Mouse (Mus musculus): ENCODE results near the gene Sirt4.
A peak's percentile ranks its signal among the peaks of the same experiment; 100 is the strongest.
"Not testable (repeated sequence)": the region's sequence is repeated elsewhere in the genome, so short reads cannot be mapped to it uniquely, and the experiment has no call there.

Gene Sirt4

DNA sequence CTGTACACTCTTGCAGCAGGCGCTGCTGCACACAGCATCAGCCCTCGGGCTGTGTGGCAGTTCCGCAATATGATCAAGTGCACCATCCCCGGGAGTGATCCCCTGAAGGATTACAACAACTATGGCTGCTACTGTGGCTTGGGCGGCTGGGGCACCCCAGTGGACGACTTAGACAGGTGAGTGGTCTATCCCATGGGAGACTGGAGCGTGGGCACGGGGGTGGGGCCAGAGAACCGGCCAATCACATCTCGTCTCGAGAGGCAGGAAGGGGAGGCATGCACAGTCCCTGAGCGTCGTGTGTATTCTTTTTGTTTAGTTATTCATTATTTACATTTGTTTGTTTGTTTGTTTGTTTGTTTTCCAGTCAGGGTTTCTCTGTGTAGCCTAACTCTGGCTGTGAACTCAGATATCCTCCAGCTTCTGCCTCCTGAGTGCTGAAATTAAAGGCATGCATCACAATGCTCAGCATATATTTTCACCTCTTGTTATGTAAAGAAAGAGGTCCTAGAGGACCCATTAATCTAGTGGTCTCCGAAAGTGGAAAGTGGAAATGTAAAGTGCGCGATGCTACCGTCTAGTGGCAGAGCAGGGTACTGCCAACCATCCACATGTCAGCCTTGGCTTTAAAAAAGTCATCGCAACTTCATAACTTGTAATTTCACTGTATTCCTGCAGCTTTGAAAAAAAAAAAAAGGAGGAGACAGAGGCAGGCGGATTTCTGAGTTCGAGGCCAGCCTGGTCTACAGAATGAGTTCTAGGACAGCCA lies 13.6 kb downstream of the Sirt4 start:
- no peak for DNase-seq (ENCODE audit: extremely low read depth, low read depth)

DNA sequence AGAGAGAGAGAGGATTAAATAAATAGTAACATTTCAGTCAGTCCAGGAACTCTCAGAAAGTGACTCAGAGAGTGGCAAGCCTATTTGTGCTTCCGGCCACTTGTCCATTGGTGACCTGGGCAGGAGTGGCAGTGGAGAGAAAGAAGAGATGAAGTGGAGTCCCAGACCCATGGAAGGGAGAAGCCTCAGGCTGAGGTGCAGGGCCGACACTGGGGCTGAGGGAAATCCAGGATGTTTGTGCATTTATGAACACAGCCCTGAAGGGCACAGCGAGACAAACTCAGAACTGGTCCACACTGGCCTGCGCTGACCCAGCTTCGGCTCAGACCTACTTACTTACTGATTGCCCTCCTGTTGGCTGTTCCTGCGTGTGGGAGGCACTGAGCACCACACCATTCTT lies 14.7 kb downstream of the Sirt4 start:
- DNase-seq (ENCODE audit: extremely low read depth, low read depth), result no peak

DNA sequence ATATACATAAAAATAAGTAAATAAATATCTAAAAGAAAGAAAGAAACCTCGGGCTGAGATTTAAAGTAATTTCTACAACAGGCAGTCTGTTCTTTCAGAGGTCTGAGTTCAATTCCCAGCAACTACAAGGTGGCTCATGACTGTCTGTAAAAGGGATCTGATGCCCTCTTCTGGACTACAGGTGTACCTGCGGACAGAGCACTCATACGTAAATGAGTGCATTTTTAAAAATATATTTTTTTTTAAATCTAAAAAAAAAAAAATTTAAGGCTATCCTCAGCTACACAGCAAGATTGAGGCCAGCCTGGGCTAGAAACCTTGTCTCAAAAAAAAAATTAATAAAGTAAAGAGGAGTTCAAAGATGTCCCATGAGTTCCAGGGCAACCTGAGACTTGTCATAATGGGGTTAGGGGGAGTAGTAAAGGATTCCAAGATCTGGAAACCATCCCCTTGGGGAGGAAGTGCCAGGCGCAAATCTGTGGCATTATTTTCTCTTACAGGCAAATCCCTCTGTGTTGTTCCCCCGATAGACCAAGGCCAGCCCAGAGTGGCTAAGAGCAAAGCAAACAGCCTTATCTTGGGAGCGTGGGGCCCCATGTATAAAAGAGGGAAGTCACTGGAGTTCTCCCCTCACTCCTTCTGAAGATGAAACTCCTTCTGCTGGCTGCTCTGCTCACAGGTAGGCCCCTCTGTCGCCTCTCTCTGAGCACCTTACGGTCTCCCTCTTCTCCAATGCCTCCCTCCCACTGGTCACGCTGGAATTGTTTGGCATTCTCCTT lies 18.7 kb downstream of the Sirt4 start, which contains the start of gene Pla2g1b:
TSS of gene Pla2g1b (plus strand) at position 621 of the 779 bp plus-strand sequence.
- DNase-seq (ENCODE audit: extremely low read depth, low read depth), result peak; percentile 65

DNA sequence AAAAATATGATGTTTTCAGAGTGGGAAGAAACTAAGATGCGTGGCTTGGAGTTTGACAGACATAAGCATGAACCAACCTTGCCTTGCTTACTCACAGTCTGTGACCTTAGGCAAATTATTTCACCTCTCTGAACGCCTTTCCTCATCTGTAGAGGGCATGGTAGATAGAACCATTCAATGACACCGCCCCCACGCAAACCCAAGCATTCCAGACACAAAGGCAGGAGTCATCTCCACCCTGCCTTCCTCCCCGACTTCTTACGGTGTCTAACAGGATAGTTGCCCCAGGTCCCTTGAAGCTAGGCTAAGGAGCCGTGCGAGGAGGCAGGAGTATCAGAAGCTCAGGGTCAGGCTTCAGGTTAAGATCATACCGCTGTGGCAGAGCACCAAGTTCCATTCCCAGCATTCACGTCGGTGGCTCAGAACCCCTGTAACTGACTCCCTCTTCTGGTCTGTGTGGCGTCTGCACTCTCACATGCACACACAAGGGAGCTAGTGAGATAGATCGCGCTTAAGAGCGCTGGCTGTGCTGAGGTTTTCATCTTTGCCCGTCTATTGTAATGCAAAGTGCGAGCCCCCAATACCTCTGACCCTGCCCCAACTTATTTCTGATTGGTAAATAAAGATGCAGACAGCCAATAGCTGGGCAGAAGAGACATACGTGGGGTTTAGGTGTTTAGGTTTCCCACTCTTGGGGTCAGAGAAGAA lies 20.0 kb downstream of the Sirt4 start:
- DNase-seq (ENCODE audit: extremely low read depth, low read depth), result no peak

DNA sequence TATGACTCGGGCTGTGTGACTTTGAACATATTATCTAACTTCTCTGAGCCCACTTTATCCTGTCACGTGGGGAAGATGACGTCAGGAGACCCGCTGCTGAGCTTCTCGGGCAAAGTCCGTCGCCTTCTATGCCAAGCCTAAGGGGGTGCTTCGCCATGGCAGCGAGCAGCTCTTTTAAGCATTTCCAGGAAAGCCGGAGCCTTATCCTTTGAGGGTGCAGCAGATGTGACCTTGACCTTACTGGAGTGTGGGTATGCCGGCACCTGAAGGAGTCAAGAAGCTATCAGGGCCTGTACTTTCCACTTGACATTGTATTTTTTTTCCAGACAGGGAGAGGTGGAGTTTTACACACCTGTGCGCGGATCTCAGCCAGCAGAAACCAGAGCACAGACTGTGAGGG lies 25.6 kb downstream of the Sirt4 start:
- no peak for DNase-seq (ENCODE audit: extremely low read depth, low read depth)

DNA sequence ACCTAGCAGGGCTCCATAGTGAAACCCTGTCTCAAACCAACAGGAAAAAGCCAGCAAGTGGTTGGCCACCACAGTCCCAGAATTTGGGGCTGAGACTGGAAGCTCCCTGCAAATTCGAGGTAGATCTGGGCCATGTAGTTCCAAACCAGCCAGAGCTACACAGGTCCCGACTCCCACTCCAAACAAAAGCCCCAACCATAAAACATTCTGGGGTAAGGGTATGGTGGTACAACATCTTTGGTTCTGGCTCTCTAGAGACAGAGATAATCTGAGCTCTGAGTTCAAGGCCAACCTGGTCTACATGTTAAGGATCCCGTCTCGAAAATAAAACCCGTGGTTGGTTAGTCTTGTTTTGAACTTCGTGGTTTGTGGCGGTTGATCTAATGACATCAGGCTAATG lies 28.7 kb downstream of the Sirt4 start:
- no peak for DNase-seq (ENCODE audit: extremely low read depth, low read depth)

DNA sequence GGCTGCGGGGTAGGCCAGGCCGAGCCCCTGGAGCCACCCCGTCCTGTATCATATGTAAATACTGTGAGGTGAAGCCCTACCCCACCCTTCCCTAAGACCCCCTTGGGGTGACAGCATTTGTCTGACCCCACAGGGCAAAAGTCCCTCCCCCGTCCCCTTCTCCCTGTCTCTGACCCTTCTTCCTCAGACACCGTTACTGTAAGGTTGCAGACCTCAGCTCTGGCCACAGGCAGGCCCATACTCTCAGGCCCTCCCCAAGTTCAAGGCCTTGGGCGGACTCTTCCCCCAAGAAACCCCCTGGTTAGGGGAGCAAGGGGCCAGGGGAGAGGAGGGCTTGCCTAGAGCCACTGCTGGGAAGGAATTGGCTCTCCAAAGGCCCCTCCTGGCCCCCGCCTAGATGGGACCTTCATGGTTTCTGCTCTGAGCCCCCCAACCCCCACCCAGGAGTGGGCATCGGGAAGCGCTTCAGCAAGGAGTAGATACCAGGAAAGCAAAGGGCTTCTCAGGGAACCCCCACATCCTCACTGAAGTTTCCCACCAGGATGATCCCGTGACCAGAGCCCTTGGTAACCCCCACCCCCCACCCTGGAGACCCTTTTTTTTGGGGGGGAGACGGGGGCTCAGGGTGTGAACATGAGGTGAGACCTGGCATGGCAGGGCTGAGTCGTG lies 30.0 kb downstream of the Sirt4 start:
- no peak for DNase-seq (ENCODE audit: extremely low read depth, low read depth)

DNA sequence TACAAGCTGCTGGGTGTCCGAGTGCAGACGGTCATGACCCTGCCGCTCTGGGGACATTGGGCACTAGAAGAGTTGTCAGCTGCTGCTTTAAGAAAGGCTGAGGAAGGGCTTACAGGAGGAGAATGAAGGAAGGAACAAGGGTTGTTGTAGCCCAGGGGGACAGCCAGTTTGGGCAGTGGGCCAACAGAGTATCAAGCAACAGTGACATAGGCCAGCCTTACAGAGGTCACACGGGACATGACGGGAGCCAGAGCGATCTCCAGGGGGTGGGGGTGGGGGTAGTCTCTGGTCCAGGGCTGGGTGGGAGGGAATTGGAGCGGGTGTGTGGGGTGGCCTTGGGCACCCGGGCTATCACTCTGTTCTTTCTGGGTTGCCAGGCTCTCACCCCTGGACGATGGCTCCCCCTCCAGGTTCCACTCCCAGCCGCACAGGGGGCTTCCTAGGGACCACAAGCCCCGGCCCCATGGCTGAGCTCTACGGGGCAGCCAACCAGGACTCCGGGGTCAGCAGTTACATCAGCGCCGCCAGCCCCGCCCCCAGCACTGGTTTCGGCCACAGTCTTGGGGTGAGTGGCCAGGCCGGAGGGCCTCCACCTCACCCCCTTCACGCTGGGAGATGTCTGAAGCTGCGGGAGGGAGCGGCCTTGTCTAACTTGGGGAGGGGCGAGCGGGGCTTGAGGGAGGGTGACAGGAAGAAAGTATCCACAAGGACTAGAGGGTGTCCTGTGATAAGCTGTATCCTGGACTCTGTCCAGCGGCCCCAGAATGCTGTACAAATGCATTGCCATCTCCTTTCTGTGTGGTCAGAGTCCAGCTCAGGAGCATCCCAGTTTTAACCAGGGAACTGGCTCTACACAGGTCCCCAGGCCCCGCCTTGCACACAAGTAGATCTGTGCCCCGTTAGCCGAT lies 33.9 kb downstream of the Sirt4 start:
- DNase-seq (ENCODE audit: extremely low read depth, low read depth), result no peak

DNA sequence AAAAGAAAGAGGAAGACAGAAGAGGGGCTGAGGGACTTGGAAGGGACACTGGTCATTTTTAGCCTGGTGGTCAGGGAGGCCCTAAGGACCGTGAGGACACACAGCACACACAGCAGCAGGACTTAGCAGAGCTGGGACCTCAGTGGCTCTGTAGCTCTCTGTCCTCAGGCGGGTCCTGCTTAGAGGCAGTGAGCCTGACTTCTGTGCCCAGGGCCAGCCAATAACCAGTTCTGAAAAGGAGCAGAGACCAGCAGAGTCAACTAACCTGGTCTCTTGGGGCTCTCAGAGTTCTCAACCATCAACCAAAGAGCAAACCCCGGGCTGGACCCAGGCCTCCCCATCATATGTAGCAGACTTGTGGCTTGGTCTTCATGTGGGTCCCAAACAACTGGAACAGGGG lies 35.3 kb downstream of the Sirt4 start:
- no peak for DNase-seq (ENCODE audit: extremely low read depth, low read depth)

DNA sequence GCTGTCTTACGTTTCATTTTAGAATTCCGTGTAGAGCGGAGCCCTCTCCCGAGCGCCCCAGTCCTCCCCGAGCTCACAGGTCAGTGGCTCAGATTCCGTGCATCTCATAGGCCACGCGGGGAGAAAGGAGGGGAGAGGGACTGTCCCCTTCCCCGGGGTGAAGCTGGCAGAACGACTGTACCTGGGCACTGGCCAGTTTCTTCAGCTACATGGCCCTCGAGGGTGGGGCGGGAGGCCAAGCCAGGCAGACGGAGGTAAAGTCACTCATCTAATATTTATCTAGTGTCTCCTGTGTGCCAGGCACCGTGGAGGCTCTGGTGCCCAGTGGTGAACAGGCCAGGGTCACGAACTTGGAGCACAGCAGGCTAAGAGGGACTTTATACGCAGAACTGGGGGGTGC lies 37.4 kb downstream of the Sirt4 start:
- no peak for DNase-seq (ENCODE audit: extremely low read depth, low read depth)

DNA sequence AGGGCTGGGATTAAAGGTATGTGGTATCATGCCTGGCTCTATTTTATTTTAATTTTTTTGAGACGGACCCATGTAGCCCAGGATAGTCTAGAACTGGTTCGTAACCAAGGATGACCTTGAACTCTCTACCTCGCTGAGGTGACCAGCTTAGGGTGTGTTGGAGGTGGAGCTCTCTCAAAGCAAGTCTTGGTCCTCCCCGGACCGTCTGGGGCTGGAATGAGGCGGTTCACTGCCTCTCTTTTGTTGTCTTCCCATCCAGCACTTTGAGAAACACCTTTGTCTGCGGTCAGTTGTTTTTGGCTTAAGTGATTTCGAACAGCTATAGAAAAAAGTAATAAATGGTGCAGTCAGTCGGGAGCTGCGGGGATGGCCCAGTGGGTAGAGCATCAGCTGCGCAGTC lies 40.4 kb downstream of the Sirt4 start:
- no peak for DNase-seq (ENCODE audit: extremely low read depth, low read depth)

DNA sequence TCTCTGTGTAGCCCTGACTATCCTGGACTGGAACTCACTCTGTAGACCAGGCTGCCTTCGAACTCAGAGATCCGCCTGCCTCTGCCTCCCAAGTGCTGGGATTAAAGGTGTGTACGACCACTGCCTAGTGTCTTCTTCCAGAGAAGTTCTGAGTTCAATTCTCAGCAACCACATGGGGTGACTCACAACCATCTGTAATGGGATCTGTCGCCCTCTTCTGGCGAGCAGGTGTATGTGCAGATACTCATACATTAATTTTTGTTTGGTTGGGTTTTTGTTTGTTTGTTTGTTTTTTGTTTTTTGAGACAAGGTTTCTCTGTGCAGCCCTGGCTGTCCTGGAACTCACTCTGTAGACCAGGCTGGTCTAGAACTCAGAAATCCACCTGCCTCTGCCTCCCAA lies 41.9 kb downstream of the Sirt4 start:
- DNase-seq (ENCODE audit: extremely low read depth, low read depth), result not testable (repeated sequence)

DNA sequence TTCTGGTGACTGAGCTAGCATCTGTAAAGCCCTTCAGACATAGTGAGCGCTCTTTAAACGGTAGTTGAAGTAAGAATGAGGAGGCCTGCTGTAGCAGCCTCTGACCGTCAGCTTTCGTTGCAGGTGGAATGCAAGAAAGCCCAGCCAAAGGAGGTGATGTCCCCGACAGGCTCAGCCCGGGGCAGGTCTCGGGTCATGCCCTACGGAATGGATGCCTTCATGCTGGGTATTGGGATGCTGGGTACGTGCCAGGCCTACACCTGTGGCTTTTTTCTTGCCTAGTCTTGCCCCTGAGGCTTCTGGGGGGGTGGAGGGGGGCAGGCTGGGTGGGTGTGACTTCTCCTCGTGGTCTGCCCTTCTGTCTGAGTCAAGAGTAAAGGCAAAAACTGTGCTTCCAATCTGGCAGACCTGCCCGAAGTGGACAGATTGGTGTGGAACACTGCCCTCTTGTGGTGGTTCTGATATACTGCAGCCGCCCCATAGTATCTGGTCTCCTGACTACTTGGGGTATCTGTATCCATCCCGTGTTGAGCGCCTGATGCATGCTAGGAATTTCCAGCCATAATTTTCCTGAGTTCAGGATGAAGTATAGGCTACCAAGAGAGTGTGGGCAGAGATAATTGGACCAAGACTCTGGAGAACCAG lies 43.2 kb downstream of the Sirt4 start:
- DNase-seq (ENCODE audit: extremely low read depth, low read depth), result peak; percentile 36

DNA sequence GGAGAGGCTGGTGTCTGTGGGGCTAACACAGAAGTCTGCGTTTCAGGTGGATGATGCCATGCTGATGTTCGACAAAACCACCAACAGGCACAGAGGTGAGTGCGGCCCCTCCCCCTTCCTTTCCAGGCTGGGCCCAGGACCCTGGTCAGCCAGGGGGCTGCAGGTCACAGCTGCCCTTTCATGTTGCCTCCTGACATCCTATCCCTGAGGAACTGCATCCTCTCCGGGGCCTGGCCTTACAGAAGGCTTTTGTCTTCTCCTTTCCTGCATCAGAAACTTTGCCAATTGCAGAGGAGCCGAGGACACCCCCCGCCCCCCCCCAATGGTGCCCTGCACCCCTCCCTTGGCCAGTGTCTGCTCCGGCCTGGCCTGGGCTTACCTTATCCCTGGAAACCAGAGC lies 45.9 kb downstream of the Sirt4 start:
- DNase-seq (ENCODE audit: extremely low read depth, low read depth), result no peak

DNA sequence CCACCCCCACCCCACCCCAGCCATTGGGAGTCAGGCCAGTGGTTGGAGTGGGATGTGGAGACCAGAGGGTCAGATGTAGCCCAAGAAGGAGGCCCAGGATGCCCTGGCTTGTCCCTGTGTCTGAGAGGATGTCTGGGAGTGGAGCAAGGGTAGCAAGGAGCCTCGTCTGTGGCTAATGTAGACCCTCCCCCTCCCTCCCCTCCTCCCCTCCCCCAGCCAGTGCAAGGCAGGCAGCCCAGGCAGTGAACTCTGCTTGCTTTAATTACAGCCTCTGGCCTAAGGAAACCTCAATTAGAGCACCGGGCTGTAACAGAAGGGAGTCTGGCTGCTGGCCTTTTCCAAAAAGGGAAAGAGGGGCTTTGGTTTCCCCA lies 46.6 kb downstream of the Sirt4 start:
- no peak for DNase-seq (ENCODE audit: extremely low read depth, low read depth)

DNA sequence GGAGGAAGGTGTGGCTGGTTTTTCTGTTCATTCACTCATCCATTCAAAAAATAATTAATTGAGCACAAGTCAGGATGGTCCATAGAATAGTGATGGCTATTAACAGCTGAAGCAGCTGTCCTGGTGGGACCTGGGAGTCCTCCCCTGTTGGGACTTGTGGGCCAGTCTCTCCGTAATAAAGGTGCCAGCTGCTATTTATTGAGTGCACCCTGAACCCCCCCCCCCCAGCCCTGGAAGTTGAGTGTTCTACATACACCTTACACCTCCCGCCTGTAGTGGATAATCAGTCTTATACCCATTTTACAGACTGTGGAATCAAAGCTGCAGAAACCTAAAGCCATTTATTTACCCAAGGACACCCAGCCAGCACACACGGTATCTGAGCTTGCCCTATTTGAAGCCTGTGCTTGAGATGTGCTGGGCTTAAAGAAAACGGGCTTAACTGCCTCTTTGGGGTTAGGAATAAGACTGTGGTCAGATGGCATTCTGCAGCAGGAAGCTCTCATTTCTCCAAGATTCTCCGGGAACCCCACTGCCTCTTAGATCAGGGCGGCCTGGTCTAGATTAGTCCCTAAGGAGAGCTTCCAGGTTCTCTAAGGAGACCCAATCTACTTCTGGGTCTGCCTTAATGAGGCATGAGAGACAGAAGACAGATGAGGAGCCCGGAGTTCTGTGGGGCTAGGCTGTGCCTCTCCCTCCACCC lies 47.1 kb downstream of the Sirt4 start:
- no peak for DNase-seq (ENCODE audit: extremely low read depth, low read depth)

DNA sequence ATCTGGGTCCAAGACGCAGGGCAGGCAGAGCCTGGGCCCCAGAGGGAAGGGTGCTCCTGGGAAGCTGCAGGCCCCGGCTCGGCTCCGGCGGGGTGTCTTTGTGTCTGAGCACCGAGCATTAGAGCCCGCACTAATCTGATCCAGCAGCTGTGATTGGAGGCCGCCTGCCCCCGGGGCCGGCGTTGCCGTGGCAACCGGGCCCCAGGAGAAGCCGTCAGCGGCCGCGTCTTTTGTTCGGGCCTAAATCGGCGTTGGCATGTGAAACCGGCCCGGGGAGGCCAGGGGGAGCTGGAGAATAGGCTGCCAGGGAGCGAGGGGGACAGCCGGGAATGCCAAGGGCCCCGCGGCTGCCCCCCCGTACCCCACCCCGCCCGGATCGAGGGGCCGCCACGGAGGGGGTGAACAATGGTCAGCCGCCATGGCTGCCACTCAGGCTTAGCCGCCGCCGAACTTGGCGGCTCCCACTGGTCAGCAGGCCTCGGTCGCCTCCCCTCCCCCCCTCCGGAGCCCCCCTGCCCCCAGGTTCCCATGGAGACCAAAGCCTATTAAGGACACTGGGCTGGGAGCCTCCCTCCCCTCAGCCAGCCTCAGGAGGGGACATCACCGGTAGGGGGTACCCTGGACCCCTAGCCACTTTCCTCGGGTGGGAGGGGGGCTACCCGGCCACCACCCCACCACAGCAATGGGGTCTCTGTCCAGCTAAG lies 48.0 kb downstream of the Sirt4 start:
- DNase-seq (ENCODE audit: extremely low read depth, low read depth), result no peak

DNA sequence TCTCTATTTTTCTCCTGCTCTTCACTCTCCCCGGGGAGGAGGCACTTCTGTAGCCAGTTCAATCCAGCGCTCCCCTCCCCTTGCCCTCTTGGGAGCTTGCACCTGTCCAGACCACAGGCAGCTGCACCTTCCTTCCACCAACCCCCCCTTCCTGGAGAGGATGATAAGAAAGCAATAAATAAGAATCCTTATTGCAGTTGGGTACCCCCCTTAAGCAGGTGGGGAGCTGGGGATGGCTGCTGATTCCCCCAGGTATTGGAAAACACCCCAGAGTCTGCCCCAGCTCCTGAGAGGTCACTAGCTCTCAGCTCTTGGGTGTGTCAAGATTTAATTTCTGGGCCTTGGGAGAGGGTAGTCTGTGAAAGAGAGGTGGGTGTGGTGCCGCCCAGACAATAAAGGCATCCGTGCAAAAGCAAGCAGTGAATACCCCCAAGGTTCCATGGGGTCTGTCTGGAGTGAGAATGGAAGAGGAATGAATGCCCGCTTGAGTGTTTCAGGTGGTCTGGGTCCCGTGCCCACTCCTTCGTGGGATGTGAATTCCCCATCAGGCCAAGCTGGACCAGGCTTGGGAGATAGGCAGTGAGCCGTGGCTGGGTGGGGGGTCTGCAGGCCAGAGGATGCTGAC lies 48.7 kb downstream of the Sirt4 start:
- DNase-seq (ENCODE audit: extremely low read depth, low read depth), result no peak

All from MEL-GATA-1-ER (cell line).